Mouse (Mus musculus) testis, postnatal 10 days (tissue): ENCODE results near the gene Ms4a14.
"Not testable (repeated sequence)": the region's sequence is repeated elsewhere in the genome, so short reads cannot be mapped to it uniquely, and the experiment has no call there.

Source experiments
- DNase-seq: peaks from one replicate; pipeline ENCODE4 v3.0.0; 2021; ENCODE audit warnings: low spot score

Gene Ms4a14

DNA sequence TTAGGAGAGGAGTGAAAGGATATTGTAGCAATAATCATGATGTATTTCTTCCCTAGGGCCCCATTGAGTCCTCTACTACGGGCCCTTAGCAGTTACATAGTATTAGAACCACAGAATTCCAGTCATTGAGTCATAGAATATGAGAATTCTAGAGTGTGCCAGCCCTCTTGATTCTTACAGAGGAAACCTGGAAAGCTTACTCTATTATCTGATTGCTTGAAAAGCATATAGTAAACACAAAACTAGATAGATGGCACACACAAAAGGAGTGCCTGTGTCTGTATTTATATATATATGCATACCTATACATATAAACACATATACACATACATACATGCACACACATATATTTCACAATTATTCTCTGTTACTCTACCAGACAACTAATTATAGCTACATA is at the start of gene Ms4a14:
Gene Ms4a14, minus strand, starts transcription at position 101 of the 400 bp plus-strand sequence.
- no peak for DNase-seq

- DNase-seq = no peak
These were observed 47.7 kb upstream of the Ms4a14 start for GRCm38 (mm10) chr19:11362002-11362401.

DNA sequence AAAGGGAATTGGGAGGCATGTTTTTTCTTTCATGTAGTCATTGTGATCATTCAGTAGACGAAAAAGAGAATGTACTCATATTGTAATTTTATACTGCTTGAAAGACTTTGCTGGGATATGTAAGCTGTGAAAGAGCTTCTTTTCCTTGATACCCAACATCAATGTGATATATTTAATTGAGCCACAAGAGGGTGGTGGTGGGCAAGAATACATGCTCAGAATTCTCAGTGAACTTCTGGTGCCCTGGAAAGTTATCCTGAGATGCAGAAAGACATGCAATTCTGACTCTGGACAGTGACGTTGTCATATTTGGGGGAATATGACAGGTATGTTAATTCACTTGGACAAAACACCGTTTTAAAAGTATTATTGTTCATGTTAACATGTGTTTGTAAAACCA is 45.9 kb upstream of the Ms4a14 start:
- no peak for DNase-seq

- DNase-seq = no peak
These were observed 41.5 kb upstream of the Ms4a14 start for GRCm38 (mm10) chr19:11355730-11356129.

DNA sequence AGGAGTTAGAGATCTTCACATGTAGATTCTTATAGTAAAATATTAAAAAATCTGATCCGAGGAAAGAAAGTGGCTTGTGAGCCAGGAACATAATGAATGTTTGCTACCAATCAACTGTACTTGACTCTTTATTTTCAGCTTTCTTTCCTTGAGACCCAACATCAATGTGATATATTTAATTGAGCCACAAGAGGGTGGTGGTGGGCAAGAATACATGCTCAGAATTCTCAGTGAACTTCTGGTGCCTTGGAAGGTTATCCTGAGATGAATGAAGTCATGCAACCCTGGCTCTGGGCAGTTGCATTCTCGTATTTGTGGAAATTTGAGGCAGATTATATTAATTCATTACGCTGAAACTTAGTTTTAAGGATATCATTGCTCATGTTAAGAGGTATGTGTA is 37.6 kb upstream of the Ms4a14 start:
- DNase-seq = no peak

- no peak for DNase-seq
These were observed 35.6 kb upstream of the Ms4a14 start for GRCm38 (mm10) chr19:11349698-11350481.

- DNase-seq = no peak
These were observed 29.7 kb upstream of the Ms4a14 start for GRCm38 (mm10) chr19:11343992-11344391.

GRCm38 (mm10) chr19:11343147-11343546 is 28.9 kb upstream of the Ms4a14 start:
- DNase-seq = no peak

- no peak for DNase-seq
These were observed 21.7 kb upstream of the Ms4a14 start, which contains the start of gene Ms4a7 for GRCm38 (mm10) chr19:11335932-11336331. Gene Ms4a7, minus strand, starts transcription at chr19:11336146.

DNA sequence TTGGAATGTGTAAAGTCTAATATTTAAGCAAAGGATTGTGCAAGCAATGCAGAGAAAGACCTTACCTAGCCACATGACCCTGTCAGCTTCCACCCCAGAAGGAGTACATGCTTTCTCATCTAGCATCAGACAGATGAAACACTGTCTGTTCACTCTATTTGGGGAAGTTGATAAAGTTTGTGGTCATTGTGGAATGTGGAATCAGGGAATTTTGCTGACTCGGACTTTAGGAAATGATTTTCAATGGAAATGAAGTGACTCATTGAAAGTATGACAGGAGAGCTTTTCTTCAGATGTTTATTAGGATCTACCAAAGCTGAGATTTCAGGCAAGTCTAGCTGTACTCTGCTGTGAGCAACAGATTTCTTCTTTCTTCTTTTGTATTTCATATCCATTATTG is 6.9 kb upstream of the Ms4a14 start:
- no peak for DNase-seq

DNA sequence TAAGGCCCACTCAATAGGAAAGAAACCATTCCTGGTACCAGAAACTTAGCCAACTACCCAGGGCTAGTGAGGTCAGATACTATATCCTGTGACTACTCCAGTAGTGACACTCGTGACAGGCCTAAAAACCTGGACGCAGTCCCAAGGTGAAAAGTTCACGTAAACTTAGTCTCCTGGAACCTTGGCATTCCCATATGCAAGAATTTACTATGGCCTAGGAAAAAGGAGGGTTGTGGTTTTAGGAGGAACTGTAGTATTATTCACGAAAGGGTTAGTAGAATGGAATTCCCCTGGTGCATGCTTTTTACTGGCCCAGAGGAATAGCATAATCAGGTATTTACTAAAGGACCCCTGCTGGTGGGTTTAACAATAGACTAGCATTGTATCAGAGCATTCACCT is 2.5 kb upstream of the Ms4a14 start:
- no peak for DNase-seq

DNA sequence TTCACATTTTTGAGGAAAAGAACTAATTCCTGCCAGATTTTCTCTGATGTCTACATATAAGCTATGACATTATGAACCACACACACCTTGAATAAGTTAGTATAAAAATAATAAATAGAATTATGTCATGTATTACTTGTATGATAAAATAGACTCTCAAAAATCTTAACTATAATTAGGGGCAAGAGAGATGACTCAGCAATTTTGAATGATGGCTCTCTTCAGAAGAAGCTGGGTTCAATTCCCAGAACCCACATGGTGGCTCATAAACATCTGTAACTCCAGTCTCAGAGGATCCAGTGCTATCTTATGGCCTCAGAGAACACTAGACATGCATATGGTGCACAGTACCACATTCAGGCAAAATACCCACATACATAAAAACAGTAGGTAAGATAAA is 5.4 kb downstream of the Ms4a14 start:
- no peak for DNase-seq

DNA sequence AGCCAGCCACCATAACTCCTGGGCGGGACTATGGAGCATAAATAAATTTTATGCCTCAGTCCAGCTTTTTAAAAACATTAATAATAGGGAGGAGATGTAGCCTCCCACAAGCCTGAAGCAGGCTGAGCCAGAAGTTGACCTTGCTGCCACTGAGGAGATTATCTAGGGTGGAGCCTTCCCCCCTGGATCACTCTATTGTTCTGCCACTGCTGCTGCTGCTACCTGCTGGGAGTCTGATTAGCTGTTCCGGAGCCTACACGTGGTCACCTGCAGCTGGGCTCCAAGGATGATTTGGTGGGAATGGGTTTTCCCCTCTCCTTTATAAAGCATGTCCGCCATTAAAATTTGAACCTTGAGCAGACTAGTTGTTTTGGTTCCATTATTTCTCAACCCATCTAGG is 14.7 kb downstream of the Ms4a14 start:
- DNase-seq = not testable (repeated sequence)

DNA sequence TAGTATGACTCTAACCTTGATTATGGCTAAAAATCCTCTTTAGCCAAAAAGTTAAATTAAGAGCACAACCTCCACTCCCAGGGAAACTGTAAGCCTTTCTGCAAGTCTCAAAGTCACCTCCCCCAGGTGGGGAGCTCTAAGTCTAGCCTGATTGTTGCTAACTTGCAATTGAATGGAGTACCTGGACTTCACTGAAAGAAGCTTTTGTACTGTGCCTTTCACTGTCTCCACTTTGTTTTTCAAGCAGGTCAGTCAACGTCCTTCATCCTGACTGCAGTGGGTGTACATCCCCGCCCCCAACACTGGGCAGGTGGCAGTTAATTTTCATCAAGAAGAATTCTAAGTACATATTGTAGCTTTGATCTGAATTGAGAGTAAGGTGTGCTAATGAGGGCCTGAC is 15.3 kb downstream of the Ms4a14 start:
- DNase-seq = no peak

DNA sequence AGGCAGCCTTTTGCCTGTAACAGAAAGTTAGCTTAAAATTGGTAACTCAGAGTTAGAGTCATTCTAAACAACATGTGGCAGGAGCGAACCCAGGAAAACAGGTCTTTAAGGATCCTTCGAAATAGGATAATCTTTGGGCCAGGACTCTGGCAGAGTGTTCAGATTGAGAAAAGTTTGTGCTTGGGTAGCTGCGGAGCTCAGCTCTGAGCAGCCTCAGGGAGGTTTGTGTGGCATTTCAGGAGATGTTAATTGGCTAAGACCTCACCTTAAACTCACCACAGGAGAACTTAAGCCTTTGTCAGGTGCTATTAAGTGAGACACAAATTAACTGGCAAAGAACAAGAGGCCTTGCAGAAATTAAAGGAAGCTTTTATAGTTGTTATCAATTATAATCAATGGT is 20.6 kb downstream of the Ms4a14 start:
- DNase-seq = not testable (repeated sequence)

DNA sequence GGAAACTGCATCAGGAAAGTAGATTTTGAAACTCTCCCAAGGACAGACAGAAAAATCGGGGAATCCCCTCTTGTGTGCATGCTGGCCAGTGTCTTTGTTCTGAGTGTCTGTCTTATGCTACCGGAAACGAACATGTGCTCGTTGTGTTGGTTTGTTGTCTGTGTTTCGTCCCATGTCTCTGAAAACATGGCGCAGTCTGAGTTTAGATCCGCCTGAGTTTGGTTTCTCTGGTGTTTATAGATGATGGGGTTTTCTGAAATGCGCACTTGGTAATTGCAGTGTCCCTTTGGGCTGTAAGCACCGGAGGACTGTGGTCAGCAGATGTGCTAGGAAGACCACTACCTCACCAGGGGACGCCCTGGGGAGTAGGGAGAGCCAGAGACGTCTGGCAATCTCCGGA is 21.3 kb downstream of the Ms4a14 start:
- DNase-seq = no peak

GRCm38 (mm10) chr19:11283773-11284172 is 30.5 kb downstream of the Ms4a14 start, which contains the start of gene Ms4a5:
Gene Ms4a5, minus strand, starts transcription at chr19:11283873.
- DNase-seq = no peak

DNA sequence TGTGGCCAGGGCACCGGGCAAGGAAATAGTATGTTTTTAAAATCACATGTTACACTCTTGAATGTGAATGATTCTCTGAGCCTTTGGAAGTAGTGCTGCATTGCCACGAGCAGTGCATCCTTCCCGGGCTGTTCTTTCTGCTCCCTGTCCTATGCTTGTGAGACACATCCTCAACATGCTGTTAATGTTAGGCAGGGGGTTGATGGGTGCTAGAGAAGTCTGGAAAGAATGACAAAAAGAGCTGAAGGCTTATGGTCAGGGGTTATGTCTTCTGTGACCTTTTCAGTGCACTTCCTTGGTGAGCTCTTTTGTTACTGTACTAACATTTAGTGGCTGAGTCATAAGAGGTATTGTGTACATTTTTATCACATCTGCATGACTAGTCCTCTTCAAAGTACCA is 34.0 kb downstream of the Ms4a14 start:
- no peak for DNase-seq

DNA sequence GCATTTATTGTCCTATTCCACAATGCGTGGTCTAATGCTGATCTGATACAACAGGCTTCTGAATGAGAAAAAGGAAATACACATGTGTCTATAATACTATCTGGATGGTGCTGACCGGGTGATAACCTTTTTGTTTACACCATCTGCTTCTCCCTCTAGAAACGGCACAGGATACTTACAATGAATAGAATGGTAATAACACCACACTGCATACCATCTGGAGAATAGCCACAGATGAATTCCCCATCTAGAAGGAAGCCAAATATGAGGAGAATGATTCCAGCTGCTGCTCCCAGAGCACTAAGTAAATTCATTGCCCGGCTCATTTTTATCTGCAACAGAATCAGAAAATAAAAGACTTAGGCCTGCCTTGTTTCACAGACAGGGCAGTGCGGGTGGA is 37.8 kb downstream of the Ms4a14 start:
- DNase-seq = no peak

DNA sequence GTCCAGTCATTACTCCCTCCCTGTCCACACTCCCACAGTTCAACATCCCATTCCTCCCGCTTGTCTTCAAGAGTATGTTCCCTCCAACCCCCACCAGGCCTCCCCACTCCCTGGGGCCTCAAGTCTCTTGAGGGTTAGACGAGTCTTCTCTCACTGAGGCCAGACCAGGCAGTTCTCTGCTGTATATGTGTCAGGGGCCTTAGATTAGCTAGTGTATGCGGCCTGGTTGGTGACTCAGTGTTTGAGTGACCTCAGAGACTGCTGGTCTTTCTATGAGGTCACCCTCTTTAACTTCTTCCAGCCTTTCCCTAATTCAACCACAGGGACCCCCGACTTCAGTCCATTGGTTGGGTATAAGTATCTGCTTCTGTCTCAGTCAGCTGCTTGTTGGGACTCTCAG is 47.3 kb downstream of the Ms4a14 start:
- no peak for DNase-seq

- DNase-seq = no peak
These were observed 48.0 kb downstream of the Ms4a14 start, which contains the start of gene Ms4a1 for GRCm38 (mm10) chr19:11266052-11266845. Gene Ms4a1, minus strand, starts transcription at chr19:11266241.

DNA sequence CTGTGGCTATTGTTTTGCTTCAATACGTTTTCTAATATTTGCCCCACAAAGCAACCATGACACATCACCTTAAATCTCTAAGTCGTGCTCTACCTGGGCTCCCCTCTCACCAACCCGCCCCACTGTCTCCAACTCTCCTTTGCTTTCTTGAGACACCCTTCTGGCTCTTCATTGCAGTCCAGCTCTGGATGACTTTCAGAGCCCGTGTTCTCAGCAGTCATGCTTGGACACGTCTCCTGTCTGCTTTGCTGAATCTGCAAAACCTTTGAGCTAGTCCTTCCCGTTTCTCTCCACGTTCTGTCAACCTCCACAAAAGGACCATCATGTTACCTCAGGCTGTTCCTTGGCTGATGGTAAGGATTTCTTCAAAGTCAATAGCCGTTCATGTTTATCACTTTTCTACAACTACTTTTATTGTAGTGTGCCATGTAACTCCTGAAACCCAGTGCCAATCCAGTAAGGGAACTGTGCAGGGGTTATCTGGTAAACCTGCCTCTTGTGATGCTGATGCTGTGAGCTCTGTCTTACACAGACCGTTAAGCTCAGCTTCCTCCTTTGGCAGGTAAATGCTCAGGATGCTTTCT is 49.6 kb downstream of the Ms4a14 start:
- DNase-seq = no peak

DNA sequence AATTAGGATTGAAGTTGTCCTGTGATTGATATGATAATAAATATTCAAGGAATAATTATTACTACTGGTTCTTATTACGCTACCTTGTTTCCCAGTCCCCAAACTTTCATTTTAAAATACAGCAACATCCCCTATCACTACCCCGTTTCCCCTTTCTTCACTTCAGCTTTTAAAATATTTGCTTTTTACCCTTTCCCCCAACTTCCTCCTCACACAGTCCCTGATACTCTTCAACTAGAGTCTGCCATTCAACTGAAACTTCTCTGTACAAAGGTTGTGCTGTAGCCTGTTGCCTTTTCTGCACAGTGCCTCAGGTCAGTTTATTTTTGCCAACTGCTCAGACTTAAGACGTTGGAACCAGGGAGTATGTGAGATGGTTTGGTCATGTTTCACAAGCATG is 50.7 kb downstream of the Ms4a14 start:
- DNase-seq = no peak
